Mouse (Mus musculus) neural tube, embryonic 14.5 days (tissue): ENCODE results near the gene Trim45. TPM values are rescaled to one million over a fixed set of nuclear protein-coding genes. Genes with fewer than 3 reads are reported as not detected.

Source experiments
- polyA plus RNA-seq: library from polyadenylated mRNA; unstranded; fragments of >200 nt; fragmentation: Nextera tagmentation; extraction: Ambion mirVana; gene quantifications from 2 replicates; pipeline ENCODE4 v1.2.1, GENCODE M21; 2014

The Trim45 gene
- polyA plus RNA-seq, 1 experiment from 2014 or later: 4.9 TPM

Other genes with a start within 250 kb of the Trim45 start
- 42.6 and 50.2 TPM in 2 replicates for gene Man1a2, start 236.7 kb upstream of the Trim45 start, polyA plus RNA-seq
- gene Vtcn1, start 96.7 kb upstream of the Trim45 start, polyA plus RNA-seq: not detected in 2 replicates
- 3.3 and 4.3 TPM in 2 replicates for gene Ttf2, start 47.5 kb downstream of the Trim45 start, polyA plus RNA-seq
- 0.08 and 0.09 TPM in 2 replicates for gene Cd101, start 107.4 kb downstream of the Trim45 start, polyA plus RNA-seq
- gene Ptgfrn, start 188.1 kb downstream of the Trim45 start, polyA plus RNA-seq: 4.4 and 4.7 TPM in 2 replicates